Mouse (Mus musculus) gonadal fat pad, adult 2 months (tissue): Measurements from ENCODE around the gene Eif3a. TPM values are rescaled to one million over a fixed set of nuclear protein-coding genes. Genes with fewer than 3 reads are reported as not detected.

Source experiments
- DNase-seq: peaks from one replicate; pipeline ENCODE4 v3.0.0-alpha.2; 2012; ENCODE audit warnings: low read depth
- polyA plus RNA-seq: library from polyadenylated mRNA; depleted of rRNA; stranded (reverse); fragments of >200 nt; gene quantifications from 2 replicates; pipeline ENCODE4 v1.2.3, GENCODE M21; 2012; rRNA removed

Eif3a gene
- polyA plus RNA-seq, 1 experiment: 34.3 TPM

- no peak for DNase-seq
These were observed 31.3 kb downstream of the Eif3a start for GRCm38 (mm10) chr19:60758896-60759835.

- DNase-seq: no peak
These were observed 33.2 kb downstream of the Eif3a start for GRCm38 (mm10) chr19:60757099-60757785.

GRCm38 (mm10) chr19:60756192-60757098, 34.0 kb downstream of the Eif3a start:
- DNase-seq: no peak

- DNase-seq: no peak
These were observed 34.8 kb downstream of the Eif3a start, which contains the start of gene Nanos1 for GRCm38 (mm10) chr19:60755438-60756191. Nanos1 (plus strand) TSS chr19:60755987.

GRCm38 (mm10) chr19:60747801-60748200, 42.7 kb downstream of the Eif3a start:
- no peak for DNase-seq

- DNase-seq: no peak
These were observed 46.5 kb downstream of the Eif3a start for GRCm38 (mm10) chr19:60743767-60744547.

GRCm38 (mm10) chr19:60740560-60740959, 49.9 kb downstream of the Eif3a start:
- DNase-seq: no peak

- no peak for DNase-seq
These were observed 58.5 kb downstream of the Eif3a start for GRCm38 (mm10) chr19:60731966-60732365.

- DNase-seq: no peak
These were observed 59.2 kb downstream of the Eif3a start for GRCm38 (mm10) chr19:60731299-60731698.

- DNase-seq: no peak
These were observed 60.1 kb downstream of the Eif3a start for GRCm38 (mm10) chr19:60730281-60730852.

- DNase-seq: no peak
These were observed 74.1 kb downstream of the Eif3a start for GRCm38 (mm10) chr19:60716381-60716780.

GRCm38 (mm10) chr19:60712577-60712976, 77.9 kb downstream of the Eif3a start:
- no peak for DNase-seq

Other genes starting within 250 kb of the Eif3a start
- gene Cacul1, start 209.6 kb downstream of the Eif3a start, polyA plus RNA-seq: 8.6 and 10.7 TPM in 2 replicates
- 0.27 and 0.51 TPM in 2 replicates for gene Nanos1, start 34.7 kb downstream of the Eif3a start, polyA plus RNA-seq
- 13.5 and 14.2 TPM in 2 replicates for gene Fam45a, start 20.9 kb upstream of the Eif3a start, polyA plus RNA-seq
- 1.9 and 2.6 TPM in 2 replicates for gene Sfxn4, start 70.8 kb upstream of the Eif3a start, polyA plus RNA-seq
- 164 and 183 TPM in 2 replicates for gene Prdx3, start 83.9 kb upstream of the Eif3a start, polyA plus RNA-seq
- gene Grk5, start 99.1 kb upstream of the Eif3a start, polyA plus RNA-seq: 4.6 and 5.4 TPM in 2 replicates